Mouse (Mus musculus) liver, adult 2 months (tissue): Measurements from ENCODE around the gene Rxylt1.

Experiments used
- CTCF ChIP-seq: fragments of 200-500 bp; IDR thresholded peaks from 2 replicates; pipeline ENCODE4 v1.5.1; 2011; ENCODE audit warnings: low read depth, low read length, control low read depth
- POLR2A ChIP-seq: fragments of 200-500 bp; IDR thresholded peaks from 2 replicates; pipeline ENCODE4 v1.6.1; 2011; ENCODE audit warnings: low read length, control low read depth; ENCODE audit not compliant: insufficient read depth; ENCODE audit errors: extremely low read depth

- no peak for TF ChIP-seq CTCF
- TF ChIP-seq POLR2A, result no peak
Observed at GRCm38 (mm10) chr10:122045946-122046345, 51.2 kb downstream of the Rxylt1 start.
